Mouse (Mus musculus): ENCODE results near the gene Zer1.

The Zer1 gene

DNA sequence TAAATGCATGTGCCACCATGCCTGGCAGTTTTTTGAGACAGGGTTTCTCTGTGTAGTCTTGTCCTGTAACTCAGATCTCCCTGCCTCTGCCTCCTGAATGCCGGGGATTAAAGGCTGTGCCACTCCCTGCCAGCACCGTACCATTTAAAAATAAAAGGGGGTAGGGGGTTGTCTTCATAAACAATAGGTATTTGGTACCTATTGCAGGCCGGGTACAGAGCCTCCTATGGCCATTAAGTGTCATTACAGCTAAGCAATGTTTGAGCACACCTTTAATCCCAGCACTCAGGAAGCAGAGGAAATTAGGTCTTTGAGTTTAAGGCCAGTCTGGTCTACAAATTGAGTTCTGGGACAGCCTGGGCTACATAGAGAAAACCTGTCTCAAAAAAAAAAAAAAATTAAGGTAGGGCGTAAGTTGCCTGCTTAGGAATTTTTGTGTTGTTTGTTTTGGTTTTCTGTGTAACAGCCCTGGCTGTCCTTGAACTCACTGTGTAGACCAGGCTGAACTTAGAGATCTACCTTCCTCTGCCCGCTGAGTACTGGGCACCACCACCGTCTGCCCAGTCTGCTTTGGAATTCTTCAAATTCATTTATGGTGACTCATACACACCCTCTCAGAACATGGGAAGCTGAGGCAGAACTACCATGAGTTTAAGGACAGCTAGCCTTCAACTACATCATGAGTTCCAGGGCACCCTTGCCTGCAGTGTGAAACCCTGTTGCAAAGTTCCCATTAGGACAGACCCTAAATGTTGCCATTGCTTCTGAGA lies 72.2 kb downstream of the Zer1 start:
- peak; percentile 83 for DNase-seq (ENCODE audit: low read depth, low spot score)

DNA sequence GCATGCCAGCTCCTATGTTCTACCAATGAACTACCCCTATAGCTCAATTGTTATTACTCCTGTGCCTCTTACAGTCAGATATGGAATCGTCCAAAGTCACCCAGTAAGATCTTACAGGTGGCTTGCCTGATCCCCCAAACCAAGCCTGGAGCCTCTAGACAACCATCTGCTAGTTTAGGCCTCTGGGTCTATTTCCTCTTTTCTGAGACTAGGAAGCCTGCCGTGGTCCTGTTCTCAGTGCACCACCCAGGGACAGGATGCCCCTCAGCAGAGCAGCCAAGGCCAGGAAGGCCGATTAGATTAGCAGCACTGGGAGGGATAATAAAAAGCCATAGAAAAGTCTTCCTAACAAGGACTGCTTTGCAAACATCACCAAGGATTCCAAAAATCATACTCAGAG lies 74.6 kb downstream of the Zer1 start:
- DNase-seq (ENCODE audit: low read depth, low spot score): no peak

- peak; percentile 97 for DNase-seq (ENCODE audit: low read depth, low spot score)
Observed at GRCm38 (mm10) chr2:30048699-30049388, 75.5 kb downstream of the Zer1 start, which contains the start of gene Wdr34. Gene Wdr34, minus strand, starts transcription at chr2:30048881.

DNA sequence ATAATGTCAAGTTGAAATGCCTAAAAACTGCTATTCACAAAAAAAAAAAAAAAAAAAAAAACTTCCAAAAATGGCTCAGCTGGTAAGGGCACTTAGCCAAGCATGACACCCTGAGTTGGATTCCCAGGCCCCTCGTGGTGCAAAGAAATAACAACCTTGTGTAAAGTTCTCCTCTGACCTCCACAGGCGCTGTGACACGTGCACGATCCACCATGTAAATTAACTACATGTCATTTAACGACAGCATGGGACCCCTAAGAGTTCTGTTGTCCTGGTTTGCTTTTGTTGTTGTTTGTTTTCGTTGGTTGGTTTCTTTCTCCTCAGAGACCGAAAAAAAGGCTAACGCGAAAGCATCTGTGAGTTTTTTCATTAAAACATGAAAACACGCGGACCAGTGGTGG lies 76.3 kb downstream of the Zer1 start:
- DNase-seq (ENCODE audit: low read depth, low spot score): peak; percentile 73

Data from R1 (cell line).